Mouse (Mus musculus) heart, adult 2 months (tissue): ENCODE results near the gene Bcl10. TPM values are rescaled to one million over a fixed set of nuclear protein-coding genes. Genes with fewer than 3 reads are reported as not detected.

ENCODE experiments used
- DNase-seq, 2 experiments: peaks; one replicate each; pipeline ENCODE4 v3.0.0; 2021
- H3K27ac ChIP-seq: fragments of 200-600 bp; 2 replicates; pipeline ENCODE4 v1.8.1; 2022
- H3K27me3 ChIP-seq: fragments of 200-500 bp; 2 replicates; pipeline ENCODE4 v1.6.1; 2012; ENCODE audit warnings: mild to moderate bottlenecking, low read length, inconsistent platforms, mixed read lengths; ENCODE audit not compliant: control insufficient read depth, insufficient read depth
- H3K36me3 ChIP-seq: fragments of 200-500 bp; 2 replicates; pipeline ENCODE4 v1.6.1; 2012; ENCODE audit warnings: low read length, inconsistent platforms; ENCODE audit not compliant: control insufficient read depth, insufficient read depth
- H3K4me1 ChIP-seq: fragments of 200-500 bp; 2 replicates; pipeline ENCODE4 v1.6.1; 2011; ENCODE audit warnings: low read length; ENCODE audit not compliant: control insufficient read depth, insufficient read depth
- H3K4me3 ChIP-seq: fragments of 200-600 bp; 2 replicates; pipeline ENCODE4 v1.8.1; 2022
- H3K79me2 ChIP-seq: fragments of 200-500 bp; replicated peaks from 2 replicates; pipeline ENCODE4 v1.6.1; 2012; ENCODE audit warnings: mild to moderate bottlenecking, inconsistent platforms, low read length, moderate library complexity, mixed read lengths; ENCODE audit not compliant: control insufficient read depth, insufficient read depth
- H3K9ac ChIP-seq: fragments of 200-500 bp; 2 replicates; pipeline ENCODE4 v1.6.1; 2012; ENCODE audit warnings: low read depth, mild to moderate bottlenecking, control low read depth, inconsistent platforms, low read length, mixed read lengths
- CTCF ChIP-seq: fragments of 200-600 bp; IDR thresholded peaks from 2 replicates; pipeline ENCODE4 v1.8.1; 2022; ENCODE audit warnings: antibody characterized with exemption, mild to moderate bottlenecking, moderate library complexity
- EP300 ChIP-seq: fragments of 200-500 bp; IDR thresholded peaks from 2 replicates; pipeline ENCODE4 v1.6.1; 2011; ENCODE audit warnings: low read depth, low read length, control low read depth; ENCODE audit not compliant: insufficient read depth
- POLR2A ChIP-seq: fragments of 200-500 bp; IDR thresholded peaks from 2 replicates; pipeline ENCODE4 v1.6.1; 2011; ENCODE audit warnings: mild to moderate bottlenecking, low read depth, low read length, control low read depth; ENCODE audit not compliant: insufficient read depth
- WGBS: fragments of 180-500 bp; shearing (Covaris S2); methylation state at CpG from one replicate; pipeline ENCODE4 v1.1.7; 2018; 5-methylcytosine and 5-hydroxymethylcytosine counted together
- intact Hi-C: fragments of 180-260 bp; cut with DNase I; formaldehyde crosslinking; loops from one replicate; pipeline ENCODE4 v1.15.1; 2025
- polyA plus RNA-seq: library from polyadenylated mRNA; depleted of rRNA; stranded (reverse); fragments of >200 nt; gene quantifications from 2 replicates; pipeline ENCODE4 v1.2.3, GENCODE M21; 2012; rRNA removed
- total RNA-seq, 2 experiments: library from RNA; stranded (reverse); gene quantifications; 2 replicates each; pipeline ENCODE4 v1.2.3; 2021

Gene Bcl10
- total and polyA plus RNA-seq, 3 experiments, result 11.0 to 19.3 (median 17.7) TPM

DNA sequence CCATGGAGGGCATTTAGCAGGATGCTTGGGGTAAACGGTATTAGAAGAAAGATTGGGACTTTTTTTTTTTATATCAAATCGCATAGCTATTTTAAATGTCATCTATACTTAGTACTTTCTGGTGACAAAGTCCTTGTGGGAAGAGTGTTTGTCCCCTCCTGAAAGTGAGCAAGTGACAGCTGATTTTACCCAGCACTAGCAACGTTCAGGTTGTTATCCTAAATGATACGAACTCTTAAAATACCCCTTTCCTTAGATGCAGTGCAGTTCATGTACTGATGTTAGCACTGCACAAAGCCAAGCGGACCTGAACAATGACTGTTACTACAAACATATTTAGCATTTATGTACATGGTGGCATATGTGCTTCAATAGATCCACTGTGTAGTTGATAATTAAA, 44.2 kb downstream of the Bcl10 start:
- DNase-seq, result no peak

GRCm38 (mm10) chr3:145969031-145969501, 46.5 kb downstream of the Bcl10 start:
- intact Hi-C loops, result no loop called here
- no peak for DNase-seq
- Histone ChIP-seq H3K27me3 (no peaks in the 10 kb centered on the region), H3K4me1 (no peaks in the 10 kb centered on the region; the same call in 1 of the 2 replicates), H3K9ac (no peak overlapping the region), H3K79me2 (no peaks in the 10 kb centered on the region), H3K36me3 (no peaks in the 10 kb centered on the region), H3K4me3 (no peak overlapping the region), H3K27ac (no peak overlapping the region)
- TF ChIP-seq CTCF, result no peak
- TF ChIP-seq POLR2A, result no peak
- TF ChIP-seq EP300, result no peak
- 42% methylated on average over 14 of the region's 14 CpGs for WGBS

More for the DNA sequence above, 44.2 kb downstream of the Bcl10 start:
- no peaks in the 10 kb centered on the region for H3K79me2 ChIP-seq
- TF ChIP-seq POLR2A, result no peak
- TF ChIP-seq CTCF, result no peak
- no peak for TF ChIP-seq EP300
- H3K36me3 ChIP-seq, result no peaks in the 10 kb centered on the region
- peak overlapping the region; percentile 65 for H3K27ac ChIP-seq
- intact Hi-C loops, result no loop called here
- H3K4me3 ChIP-seq, result no peak overlapping the region
- peaks cover 6% of the 10 kb centered on the region for H3K4me1 ChIP-seq
- WGBS, result 56% methylated on average over 5 of the region's 5 CpGs
- H3K27me3 ChIP-seq, result no peaks in the 10 kb centered on the region
- no peak overlapping the region for H3K9ac ChIP-seq

DNA sequence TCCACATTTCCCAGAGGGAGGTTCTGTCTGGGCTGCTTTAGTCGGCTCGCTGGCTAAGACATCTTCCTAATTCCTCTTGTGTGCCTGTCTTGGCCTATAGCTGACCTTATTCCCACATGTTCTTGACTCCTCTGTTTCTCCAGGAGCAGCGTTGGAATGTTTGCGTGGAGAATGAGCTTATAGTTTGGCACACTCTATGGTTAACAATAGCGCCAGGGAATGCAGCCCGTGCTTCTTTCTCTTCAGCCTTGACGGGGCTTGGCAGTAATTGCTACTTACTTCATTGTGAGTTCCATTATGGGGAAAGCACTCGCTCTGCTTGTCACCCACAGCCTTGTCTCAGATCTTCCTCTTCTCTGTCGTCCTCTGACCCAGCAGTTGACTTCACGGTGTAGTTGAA, 48.9 kb downstream of the Bcl10 start:
- no peak for DNase-seq
- TF ChIP-seq EP300, result no peak
- TF ChIP-seq POLR2A, result no peak
- TF ChIP-seq CTCF, result no peak
- Histone ChIP-seq H3K36me3 (no peaks in the 10 kb centered on the region), H3K79me2 (no peaks in the 10 kb centered on the region), H3K9ac (no peak overlapping the region), H3K27me3 (no peaks in the 10 kb centered on the region), H3K4me1 (no peaks in the 10 kb centered on the region; the same call in 1 of the 2 replicates), H3K27ac (no peak overlapping the region), H3K4me3 (no peak overlapping the region)
- intact Hi-C loops, result loop anchor here (2.0 kb wide), 1 partner anchor 13 kb away; no protein-coding TSS in a partner anchor
- WGBS, result 43% methylated on average over 10 of the region's 10 CpGs

- no peaks in the 10 kb centered on the region for H3K36me3 ChIP-seq
- H3K9ac ChIP-seq, result no peak overlapping the region
- H3K4me3 ChIP-seq, result no peak overlapping the region
- no peaks in the 10 kb centered on the region for H3K79me2 ChIP-seq
- no peaks in the 10 kb centered on the region; the same call in 1 of the 2 replicates for H3K4me1 ChIP-seq
- no peaks in the 10 kb centered on the region for H3K27me3 ChIP-seq
- intact Hi-C loops, result no loop called here
- WGBS, result 83% methylated on average over 7 of the region's 7 CpGs
- H3K27ac ChIP-seq, result no peak overlapping the region
- no peak for TF ChIP-seq POLR2A
- no peak for TF ChIP-seq CTCF
- no peak for TF ChIP-seq EP300
- no peak for DNase-seq
Measured at GRCm38 (mm10) chr3:145974986-145975385, 52.4 kb downstream of the Bcl10 start.

Other genes with a start within 250 kb of the Bcl10 start
- 1 to 10 TPM; 5.4 to 5.9 TPM for gene Ddah1, start 164.1 kb upstream of the Bcl10 start, total RNA-seq
- 4.5 and 15.8 TPM in 2 replicates for gene Ddah1, start 164.1 kb upstream of the Bcl10 start, polyA plus RNA-seq
- gene 2410004B18Rik, start 15.2 kb downstream of the Bcl10 start, total RNA-seq, result 10 to 100 TPM; 17.9 to 20.8 TPM
- gene 2410004B18Rik, start 15.2 kb downstream of the Bcl10 start, polyA plus RNA-seq, result 9.0 and 9.2 TPM in 2 replicates
- 10 to 100 TPM; 13.8 to 15.8 TPM for gene Syde2, start 65.1 kb downstream of the Bcl10 start, total RNA-seq
- 7.5 and 13.4 TPM in 2 replicates for gene Syde2, start 65.1 kb downstream of the Bcl10 start, polyA plus RNA-seq
- gene Wdr63, start 185.3 kb downstream of the Bcl10 start, total RNA-seq, result not detected
- 0.53 TPM in 1 of 2 replicates, not detected in the other for gene Wdr63, start 185.3 kb downstream of the Bcl10 start, polyA plus RNA-seq
- gene Mcoln3, start 194.6 kb downstream of the Bcl10 start, total RNA-seq, result not detected
- not detected in 2 replicates for gene Mcoln3, start 194.6 kb downstream of the Bcl10 start, polyA plus RNA-seq
- gene Mcoln2, start 227.0 kb downstream of the Bcl10 start, total RNA-seq, result under 1 TPM in 1 of 2 experiments, not detected in 1; 0.18 TPM
- gene Mcoln2, start 227.0 kb downstream of the Bcl10 start, polyA plus RNA-seq, result 0.41 TPM in 1 of 2 replicates, not detected in the other